Mouse (Mus musculus): ENCODE data around the gene Prkag3.

Gene Prkag3

DNA sequence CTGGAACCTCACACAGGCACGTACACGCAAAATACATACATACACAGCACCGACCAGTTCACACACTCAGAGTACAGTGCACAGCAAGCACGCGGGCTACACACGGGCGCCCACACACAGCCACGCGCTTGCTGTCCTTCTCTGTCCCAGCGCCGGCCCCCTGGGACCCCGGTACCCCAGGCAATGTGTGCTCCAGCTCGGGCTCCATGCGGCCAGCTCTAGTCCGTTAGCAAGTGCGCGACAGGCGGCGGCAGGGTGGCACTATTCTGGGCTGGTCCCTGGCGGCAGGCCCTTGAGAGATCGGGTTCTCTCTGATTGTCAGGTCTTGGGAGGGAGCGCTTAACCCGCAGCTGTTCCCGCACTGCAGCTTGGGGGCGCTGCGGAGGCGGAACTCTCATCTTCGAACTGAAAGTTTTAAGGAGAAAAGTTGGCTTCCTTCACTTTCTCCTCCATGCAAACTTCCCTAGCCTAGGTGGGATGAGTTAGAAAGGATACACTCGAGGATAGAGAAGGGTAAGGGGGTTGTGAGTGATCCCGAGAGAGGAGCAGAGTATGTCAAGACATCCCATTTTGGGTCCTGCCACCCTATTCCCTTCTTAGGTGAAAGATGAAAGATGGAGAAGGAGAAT is at the start of gene Prkag3:
Gene Prkag3 (minus strand): TSS at position 579 of the 629 bp plus-strand sequence.
- DNase-seq (ENCODE audit: low read depth, low spot score), result peak; percentile 54

DNA sequence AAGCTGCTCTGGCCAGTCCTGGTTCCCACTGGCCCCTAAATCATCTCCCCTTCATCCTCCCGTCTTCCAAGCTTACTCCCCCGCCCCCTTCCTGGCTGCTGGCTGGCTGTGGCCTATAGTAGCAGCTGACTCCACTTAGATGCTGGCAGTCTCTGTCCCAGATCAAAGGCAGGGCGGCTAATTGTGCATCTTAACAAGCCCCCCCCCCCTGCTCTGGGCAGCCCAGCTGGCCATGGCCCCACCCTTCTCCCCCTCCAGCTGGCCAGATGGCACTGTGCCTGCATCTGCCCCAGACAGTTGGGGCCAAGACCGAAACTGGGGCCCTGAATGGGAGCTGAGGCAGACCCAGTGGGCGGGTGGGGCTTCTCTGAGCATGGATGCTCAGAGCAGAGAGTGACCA is 48.4 kb upstream of the Prkag3 start:
- peak; percentile 64 for DNase-seq (ENCODE audit: low read depth, low spot score)

DNA sequence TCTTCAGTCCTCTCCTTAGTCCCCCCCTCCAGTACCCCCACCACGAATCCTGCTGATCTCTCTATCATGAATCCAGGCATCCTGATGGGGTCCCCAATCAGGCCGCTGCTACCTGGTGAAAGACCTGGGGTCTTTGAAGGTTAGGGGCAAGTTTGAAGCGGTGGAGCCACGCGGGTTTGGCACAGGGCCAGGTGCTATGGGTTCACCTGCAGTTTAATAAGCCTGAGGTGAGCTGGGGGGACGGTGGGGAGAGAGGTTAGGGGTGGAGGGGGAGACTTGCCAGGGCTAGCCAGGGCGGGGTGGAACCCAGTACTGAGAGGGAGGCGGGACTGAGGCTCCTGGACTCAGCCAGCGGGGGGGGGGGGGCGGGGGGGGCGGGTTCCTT is 46.1 kb upstream of the Prkag3 start:
- DNase-seq (ENCODE audit: low read depth, low spot score), result no peak

DNA sequence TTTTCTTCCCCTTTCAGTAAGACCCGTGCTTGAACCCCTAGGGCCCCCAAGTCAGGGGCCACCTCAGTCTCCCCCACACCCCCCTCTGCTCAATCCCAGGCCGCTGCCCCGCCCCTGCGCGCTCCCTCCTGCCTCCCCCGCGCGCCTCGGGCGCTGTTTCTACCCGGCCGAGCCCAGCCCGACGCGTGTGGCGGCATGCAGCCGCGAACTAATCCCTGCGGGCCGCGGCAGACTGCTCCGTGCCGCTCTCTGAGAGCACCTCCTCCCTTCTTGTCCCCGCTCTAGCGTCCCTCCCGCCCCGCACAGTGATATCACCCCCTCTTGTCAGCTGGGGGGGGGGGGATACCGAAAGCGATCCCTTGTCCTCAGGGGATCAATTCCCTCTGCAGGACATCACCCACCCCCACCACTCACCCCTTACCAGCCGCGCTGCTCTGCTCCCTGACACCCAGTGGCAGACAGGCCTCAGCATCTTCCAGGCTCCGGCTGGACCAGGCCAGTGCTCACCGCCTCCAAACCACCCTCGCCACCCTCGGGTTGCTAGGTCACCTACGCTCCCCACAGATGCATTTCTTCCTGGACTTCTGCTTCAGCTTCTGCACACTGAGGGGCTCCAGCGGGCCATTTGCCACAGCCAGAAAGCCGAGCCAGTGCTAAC is 45.6 kb upstream of the Prkag3 start:
- DNase-seq (ENCODE audit: low read depth, low spot score), result no peak

DNA sequence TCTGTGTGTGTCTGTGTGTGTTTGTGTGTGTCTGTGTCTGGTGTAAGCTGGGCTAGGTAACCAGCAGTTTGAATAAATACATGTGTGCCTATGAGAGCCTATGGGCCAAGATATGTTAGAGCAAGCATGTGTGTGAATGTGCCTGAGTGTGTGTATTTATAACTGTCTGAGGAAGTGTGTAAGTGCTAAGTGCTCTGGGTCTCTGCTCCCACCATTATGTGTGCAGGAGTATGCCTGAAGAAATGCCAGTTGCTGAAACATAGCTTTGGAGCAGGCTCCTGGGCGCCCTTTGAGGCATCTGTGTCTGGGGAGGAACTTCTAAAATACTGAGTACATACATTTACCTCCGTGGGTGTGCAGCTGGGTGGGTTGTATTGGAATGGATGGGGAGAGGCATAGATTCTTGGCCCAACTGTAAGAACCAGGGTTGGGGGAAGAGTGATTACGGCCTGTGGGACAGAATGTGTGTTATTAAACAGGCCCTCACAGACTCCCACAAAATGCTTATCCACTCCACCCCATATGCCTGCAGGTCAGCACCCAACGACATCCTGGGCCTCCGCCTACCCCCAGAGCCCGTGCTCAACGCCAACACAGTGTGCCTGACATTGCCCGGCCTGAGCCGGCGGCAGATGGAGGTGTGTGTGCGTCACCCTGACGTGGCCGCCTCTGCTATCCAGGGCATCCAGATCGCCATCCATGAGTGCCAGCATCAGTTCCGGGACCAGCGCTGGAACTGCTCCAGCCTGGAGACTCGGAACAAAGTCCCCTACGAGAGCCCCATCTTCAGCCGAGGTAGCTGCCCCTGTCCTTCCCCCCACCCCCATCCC is 44.0 kb upstream of the Prkag3 start:
- DNase-seq (ENCODE audit: low read depth, low spot score), result no peak

DNA sequence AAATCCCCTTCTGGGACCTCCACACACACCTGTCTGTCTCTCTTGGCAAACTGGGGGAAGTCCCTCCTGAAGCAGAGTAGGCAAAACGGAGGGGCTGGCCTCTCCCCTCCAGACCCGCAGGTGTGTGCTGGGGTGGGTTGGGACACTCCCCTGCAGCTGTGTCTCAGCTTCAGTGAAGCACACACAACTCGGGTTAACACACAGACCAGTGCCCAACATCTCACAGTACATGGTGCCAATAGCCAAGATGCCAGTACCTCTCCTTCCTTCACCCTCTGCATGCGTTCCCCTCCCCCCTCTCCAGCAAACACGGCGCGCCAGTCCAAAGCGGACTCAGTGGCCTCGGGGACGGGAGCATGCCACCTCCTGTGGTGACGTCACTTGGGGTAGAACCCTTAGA is 42.2 kb upstream of the Prkag3 start, which contains the start of gene Wnt10a:
Gene Wnt10a (plus strand): TSS at position 268 of the 400 bp plus-strand sequence.
- no peak for DNase-seq (ENCODE audit: low read depth, low spot score)

DNA sequence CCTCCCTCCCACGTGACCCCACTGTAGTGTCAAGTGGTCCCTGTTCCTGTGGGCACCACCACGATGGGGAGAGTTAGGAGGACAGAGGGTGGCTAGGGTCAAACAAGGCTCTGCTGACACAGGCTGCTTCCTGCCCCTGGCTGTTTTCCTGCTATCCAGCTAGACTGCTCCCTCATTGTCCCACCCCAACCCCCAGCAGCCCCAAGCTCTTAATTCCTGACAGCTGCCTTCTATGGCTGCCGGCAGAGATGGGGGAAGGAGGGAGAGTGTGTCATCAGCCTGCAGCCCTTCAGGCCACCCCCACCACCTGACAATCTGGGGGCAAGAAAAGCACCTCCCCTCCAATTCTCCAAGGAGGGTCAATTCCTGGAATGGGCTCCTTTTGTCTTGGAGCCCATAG is 41.1 kb upstream of the Prkag3 start:
- DNase-seq (ENCODE audit: low read depth, low spot score), result no peak

DNA sequence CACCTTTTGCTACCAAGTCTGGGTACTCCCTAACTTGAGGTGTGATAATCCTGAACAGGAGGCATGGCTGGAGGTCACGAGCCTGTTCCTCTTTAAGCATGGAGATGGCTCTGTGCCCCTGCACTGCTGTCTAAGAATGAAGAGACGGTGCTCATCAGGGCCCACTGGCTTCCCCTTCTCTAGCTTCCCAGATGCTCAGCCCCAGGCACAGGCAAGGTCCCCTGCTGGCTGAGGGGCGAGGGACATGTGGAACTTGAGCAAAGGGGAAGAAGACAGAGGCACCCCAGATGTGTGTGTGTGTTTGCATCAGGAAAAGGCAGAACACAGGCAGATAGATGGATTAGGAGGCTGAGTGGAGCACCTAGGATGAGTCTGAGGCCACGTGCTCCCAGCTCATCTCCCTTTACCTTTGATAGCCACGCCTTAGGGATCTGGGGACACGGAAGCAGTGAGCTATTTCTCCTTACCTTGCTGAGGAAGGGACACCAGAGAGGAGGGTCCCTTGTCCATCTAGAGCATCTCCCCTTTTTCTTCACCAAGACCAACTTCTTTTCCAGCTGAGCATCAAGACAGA is 39.7 kb upstream of the Prkag3 start:
- no peak for DNase-seq (ENCODE audit: low read depth, low spot score)

DNA sequence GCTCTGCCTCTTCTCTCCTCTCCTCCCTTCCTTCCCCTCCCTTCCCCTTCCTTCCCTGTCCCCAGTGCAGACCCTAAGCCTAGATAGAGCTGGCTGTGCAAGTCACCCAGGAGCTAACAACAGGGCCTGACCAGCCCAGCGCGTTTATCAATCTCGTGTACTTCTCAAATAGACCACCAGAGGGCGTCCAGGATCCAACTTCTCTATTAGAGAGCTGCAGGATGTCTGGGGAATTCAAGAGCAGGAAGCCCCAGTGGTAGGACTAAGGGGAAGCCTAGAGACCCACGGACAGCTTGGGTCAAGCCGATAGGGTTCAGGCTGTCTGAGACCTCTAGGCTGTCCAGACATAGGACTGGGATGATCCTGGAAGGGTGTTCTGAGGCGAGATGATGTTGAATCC is 38.8 kb upstream of the Prkag3 start:
- peak; percentile 87 for DNase-seq (ENCODE audit: low read depth, low spot score)

DNA sequence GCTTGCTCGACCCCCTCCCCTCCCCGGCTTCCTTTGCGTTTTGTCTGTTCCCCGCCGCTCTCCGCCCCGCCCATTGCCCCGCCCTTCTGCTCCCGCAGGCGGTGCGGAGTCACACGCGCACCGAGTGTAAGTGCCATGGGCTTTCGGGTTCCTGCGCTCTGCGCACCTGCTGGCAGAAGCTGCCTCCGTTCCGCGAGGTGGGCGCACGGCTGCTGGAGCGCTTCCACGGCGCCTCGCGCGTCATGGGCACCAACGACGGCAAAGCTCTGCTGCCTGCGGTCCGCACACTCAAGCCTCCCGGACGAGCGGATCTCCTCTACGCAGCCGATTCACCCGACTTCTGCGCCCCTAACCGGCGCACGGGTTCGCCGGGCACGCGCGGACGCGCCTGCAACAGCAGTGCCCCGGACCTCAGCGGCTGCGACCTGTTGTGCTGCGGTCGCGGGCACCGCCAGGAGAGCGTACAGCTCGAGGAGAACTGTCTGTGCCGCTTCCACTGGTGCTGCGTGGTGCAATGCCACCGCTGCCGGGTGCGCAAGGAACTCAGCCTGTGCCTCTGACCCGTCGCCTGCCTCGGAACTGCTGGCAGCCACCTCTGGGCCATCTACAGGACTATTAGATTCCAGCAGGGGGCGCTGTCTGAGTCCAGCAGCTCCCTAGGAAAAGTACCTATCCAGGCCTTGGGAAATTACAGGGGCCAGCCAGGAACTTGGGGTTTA is 35.2 kb upstream of the Prkag3 start:
- peak; percentile 70 for DNase-seq (ENCODE audit: low read depth, low spot score)

DNA sequence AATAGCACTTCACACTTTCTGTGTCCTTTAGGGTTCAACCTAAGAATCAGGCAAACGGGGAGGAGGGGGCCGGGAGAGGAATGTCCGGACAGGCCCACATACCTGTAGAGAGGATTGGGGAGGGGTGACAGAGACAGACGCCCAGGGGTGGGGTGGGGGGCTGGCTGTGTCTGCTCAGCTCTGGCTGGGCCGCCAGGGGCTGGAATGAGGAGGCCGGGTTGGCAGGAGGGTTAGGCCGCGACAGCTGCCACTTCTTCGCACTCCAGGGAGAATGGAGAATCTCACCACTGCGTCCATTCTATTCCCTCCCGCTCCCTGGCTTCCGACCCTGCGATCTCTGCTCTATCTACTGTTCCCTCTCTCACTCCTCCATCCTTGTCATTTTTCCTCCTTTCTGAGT is 34.5 kb upstream of the Prkag3 start:
- DNase-seq (ENCODE audit: low read depth, low spot score), result no peak

DNA sequence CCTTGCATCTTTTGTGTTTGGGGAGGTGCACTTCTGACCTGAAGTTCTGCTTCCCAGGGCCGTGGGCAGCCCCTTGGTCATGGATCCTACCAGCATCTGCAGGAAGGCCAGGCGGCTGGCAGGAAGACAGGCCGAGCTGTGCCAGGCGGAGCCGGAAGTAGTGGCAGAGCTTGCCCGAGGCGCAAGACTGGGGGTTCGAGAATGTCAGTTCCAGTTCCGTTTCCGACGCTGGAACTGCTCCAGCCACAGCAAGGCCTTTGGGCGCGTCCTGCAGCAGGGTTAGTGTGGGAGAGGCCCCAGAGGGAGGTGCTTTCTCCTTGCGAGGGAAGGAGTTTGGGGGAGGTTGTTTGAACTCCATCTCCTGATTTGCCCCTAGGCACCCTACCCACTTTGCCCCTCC is 33.0 kb upstream of the Prkag3 start:
- no peak for DNase-seq (ENCODE audit: low read depth, low spot score)

DNA sequence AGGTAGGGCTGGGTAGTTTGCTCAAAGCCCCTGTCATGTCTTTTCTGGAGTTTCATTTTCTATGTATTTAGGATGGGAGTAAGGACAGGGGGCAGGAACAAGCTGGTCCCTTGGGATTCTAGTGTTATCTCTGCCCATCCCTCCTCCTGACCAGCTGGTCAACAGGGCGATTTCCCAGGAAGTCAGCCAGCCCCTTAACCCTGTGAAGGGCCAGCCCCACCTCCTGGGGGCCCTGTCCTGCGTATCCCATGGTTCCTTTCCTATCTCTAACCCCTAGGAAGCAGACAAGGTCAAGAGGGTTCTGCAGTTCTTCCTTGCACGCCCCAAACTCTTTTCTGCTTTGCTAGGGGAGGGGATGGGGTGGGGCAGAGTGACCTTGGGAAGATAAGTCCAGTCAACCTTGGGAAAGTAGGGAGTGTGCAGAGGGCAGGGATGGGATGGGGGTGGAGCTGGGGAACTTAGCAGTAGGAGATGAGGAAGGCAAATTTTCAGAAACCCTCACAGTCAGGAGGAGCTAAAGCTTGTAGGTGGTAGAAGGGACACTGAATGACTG is 30.0 kb upstream of the Prkag3 start:
- DNase-seq (ENCODE audit: low read depth, low spot score), result no peak

DNA sequence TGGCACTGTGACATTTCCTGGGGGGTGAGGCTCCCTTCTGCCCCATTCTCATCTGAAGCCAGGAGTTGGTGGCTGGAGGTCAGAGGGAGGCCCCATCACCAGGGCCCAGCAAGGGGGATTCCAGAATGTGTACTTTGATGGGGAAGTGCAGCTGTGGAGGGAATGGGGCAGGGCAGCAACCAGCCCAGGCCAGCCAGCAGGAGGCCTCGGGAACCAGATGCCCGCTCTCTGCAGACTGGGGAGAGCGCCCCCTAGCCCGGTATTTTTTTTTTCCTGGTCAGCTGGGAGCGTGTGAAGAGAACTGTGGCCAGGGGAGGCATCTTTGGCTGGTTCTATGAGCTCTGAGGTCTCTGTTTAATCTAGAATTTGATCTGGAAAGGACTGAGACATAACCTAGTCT is 26.8 kb upstream of the Prkag3 start:
- no peak for DNase-seq (ENCODE audit: low read depth, low spot score)

DNA sequence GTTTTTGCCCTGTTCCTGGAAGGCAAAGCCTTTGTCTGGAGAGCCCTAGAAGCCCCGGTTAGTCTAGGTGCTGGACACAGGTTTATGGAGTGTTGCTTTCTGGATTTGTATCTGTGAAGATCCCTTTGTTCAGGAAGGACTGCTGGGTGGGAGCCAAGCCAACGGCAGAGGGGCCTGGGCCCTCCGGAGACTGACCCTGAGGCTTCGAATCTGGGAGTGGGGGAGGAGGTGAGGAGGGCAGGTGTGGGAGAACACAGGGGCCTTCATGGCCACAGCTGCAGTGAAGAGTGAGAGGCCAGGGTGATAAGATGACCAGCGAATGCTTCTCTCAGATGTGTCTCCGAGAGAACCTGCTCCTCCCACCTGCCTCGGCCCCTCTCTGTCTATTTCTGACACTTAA is 25.0 kb upstream of the Prkag3 start:
- DNase-seq (ENCODE audit: low read depth, low spot score), result no peak

DNA sequence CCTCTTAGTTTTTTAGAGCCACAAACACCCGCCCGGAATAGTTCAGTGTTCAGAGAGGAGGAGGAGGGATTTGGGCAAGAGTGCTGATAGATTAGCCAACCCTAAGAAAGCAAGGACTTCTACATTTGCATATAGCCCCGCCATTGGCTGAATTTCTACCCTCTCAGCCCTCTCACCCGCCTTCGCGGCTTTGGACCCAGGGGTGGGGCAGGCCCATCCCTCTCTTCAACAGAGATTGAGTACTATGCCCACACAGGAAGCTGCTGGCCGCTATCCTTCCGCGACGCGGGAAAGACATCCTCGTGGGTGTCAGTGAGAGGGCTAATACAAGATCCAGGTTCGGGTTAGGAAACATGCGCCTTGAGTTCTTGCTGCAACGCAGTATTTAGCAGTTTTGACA is 24.1 kb upstream of the Prkag3 start:
- peak; percentile 82 for DNase-seq (ENCODE audit: low read depth, low spot score)

DNA sequence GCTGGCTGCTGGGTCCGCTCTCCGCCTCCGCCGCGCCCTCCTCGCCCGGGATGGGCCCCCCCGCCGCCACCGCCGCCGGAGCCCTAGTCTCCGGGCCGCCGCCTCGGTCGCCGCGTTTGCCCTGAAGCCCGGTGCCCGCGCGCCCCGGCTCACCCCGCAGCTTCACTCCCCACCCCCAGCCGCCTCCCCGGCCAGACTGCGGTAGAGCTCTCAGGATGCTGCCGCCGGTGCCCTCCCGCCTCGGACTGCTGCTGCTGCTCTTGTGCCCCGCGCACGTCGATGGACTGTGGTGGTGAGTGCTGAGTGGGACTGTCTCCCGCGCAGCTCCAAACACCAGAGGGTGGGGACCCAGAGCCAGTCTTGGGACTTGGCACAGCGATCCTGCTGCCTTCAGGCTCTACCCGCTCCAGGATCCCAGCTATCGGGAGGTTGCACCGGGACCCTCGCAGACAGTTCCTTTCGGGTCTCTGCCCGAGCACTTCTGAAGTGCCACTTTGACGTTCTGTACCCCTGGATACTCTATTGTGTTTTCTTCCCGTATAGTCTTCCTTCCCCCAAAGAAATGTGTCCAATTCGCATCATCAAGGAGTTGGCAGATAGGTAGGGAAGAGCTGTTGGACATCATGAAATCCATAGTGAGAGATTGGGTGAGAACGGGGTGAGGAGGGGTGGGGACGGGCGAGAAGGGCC is 23.1 kb upstream of the Prkag3 start:
- DNase-seq (ENCODE audit: low read depth, low spot score), result no peak

DNA sequence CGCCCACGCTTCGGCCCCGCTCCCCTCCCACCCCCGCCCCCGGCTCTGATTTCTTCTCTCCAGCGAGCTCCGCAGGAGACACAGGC is 22.7 kb upstream of the Prkag3 start, which contains the start of gene Wnt6:
Gene Wnt6 (plus strand): TSS at position 48 of the 86 bp plus-strand sequence.
- no peak for DNase-seq (ENCODE audit: low read depth, low spot score)

DNA sequence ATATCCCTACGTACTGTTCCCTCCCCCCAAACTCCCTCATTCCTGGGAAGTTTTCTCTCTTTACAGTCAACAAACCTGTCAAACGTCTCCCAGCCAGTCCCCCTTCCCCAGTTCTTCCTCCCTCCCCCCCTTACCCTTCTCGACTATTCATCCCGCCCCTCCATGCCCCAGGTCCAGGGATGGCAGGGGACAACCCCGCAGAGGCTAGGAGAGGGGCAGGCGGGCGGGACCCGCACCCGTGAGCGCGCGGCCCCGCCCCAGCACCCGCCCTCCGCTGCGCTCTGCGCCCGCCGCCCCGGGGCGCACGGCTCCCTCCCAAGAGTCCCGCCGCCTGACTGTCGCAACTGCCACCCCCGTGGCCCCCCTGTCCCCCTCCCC is 22.4 kb upstream of the Prkag3 start:
- no peak for DNase-seq (ENCODE audit: low read depth, low spot score)

DNA sequence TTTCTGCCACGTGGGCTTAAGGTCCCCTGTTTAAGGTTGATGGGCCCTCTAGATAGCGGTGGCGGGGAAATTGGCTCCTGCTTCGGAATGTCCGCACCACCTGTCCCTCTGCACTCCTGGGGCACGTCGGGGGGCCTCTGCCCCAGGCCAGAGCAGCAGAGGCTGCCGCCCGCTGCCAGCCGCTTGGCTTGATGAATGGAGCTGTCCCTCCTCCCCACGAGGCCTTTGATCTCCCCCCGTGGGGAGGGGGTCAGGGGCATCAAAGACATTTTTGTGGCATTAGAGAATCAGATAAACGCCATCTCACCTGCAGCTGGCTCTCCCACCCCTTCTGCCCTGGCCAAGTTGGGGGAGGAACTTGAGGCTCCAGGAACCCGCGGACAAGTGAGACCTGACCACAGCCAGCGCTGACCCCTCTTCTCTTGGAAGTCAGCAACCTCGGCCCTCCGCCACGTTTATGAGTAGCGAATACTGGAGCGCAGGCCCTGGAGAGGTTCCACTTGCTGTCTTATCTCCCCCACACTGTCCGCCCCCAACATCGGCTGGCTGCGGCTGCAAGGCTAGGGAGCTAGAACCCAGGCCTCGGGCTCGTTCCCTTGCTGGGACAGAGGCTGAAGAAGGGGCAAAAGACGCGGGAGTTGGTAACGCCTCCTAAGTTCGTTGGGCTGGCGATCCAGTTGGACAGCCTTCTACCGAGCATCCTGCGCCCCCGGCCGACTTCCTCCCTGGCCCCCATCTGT is 21.9 kb upstream of the Prkag3 start:
- no peak for DNase-seq (ENCODE audit: low read depth, low spot score)

DNA sequence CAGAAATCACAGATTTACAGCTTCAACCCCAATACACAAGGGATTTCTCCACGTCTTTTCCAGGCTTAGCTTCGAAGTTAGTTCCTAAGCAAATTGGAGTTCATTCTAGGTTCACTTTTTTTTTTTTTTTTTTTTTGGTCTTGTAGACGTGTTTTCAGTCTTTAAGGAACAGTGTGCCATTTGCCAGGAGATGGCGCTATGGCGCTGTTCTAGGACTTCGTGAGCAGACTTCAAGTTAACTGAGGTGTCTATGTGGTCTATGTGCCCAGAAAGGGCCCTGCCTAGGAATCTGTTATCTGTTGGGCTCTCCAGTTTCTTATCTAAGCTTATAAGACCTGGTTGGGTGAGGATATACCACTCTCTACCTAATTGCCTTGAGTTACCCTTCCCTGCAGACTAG is 14.1 kb upstream of the Prkag3 start:
- peak; percentile 87 for DNase-seq (ENCODE audit: low read depth, low spot score)
